Mouse (Mus musculus) limb, embryonic 14.5 days (tissue): Measurements from ENCODE around the gene Ttc4. TPM values are rescaled to one million over a fixed set of nuclear protein-coding genes. Genes with fewer than 3 reads are reported as not detected.

ENCODE experiments used
- ATAC-seq: fragments of 200-750 bp; cut with Nextera tagmentation; 2 replicates; pipeline ENCODE4 v1.8.0; 2017; ENCODE audit warnings: low read depth, moderate number of reproducible peaks, moderate TSS enrichment; ENCODE audit not compliant: low FRiP score
- DNase-seq: peaks from one replicate; pipeline ENCODE4 v3.0.0-alpha.2; 2015; ENCODE audit warnings: low spot score
- H3K27ac ChIP-seq: fragments of 300-500 bp; sonication (generic); replicated peaks from 2 replicates; pipeline ENCODE4 v1.5.1; 2014; ENCODE audit warnings: low read depth, mild to moderate bottlenecking, low read length, moderate library complexity, mixed read lengths
- H3K27me3 ChIP-seq: fragments of 300-500 bp; sonication (generic); 2 replicates; pipeline ENCODE4 v1.6.1; 2014; ENCODE audit warnings: low read length, mixed read lengths; ENCODE audit not compliant: control insufficient read depth, insufficient read depth
- H3K36me3 ChIP-seq: fragments of 300-500 bp; sonication (generic); 2 replicates; pipeline ENCODE4 v1.6.1; 2014; ENCODE audit warnings: mild to moderate bottlenecking, low read length, moderate library complexity, mixed read lengths; ENCODE audit not compliant: control insufficient read depth, insufficient read depth
- H3K4me1 ChIP-seq: fragments of 300-500 bp; sonication (generic); 2 replicates; pipeline ENCODE4 v1.6.1; 2014; ENCODE audit warnings: antibody characterized with exemption, low read length, mixed read lengths; ENCODE audit not compliant: control insufficient read depth, insufficient read depth
- H3K4me2 ChIP-seq: fragments of 300-500 bp; sonication (generic); replicated peaks from 2 replicates; pipeline ENCODE4 v1.6.1; 2014; ENCODE audit warnings: low read depth, mild to moderate bottlenecking, low read length, moderate library complexity; ENCODE audit not compliant: severe bottlenecking
- H3K4me3 ChIP-seq: fragments of 300-500 bp; sonication (generic); replicated peaks from 2 replicates; pipeline ENCODE4 v1.5.1; 2014; ENCODE audit warnings: low read length
- H3K9ac ChIP-seq: fragments of 300-500 bp; sonication (generic); 2 replicates; pipeline ENCODE4 v1.6.1; 2014; ENCODE audit warnings: mild to moderate bottlenecking, low read depth, low read length, moderate library complexity; ENCODE audit not compliant: severe bottlenecking
- H3K9me3 ChIP-seq: fragments of 300-500 bp; sonication (generic); 2 replicates; pipeline ENCODE4 v1.6.1; 2016; ENCODE audit warnings: low read length; ENCODE audit not compliant: control insufficient read depth
- POLR2A ChIP-seq: fragments of 200-500 bp; IDR thresholded peaks from 2 replicates; pipeline ENCODE4 v1.8.0; 2012; ENCODE audit warnings: inconsistent platforms, mild to moderate bottlenecking, moderate library complexity, borderline replicate concordance; ENCODE audit not compliant: insufficient read depth, insufficient read length; ENCODE audit errors: extremely low read depth
- WGBS: fragments of 180-500 bp; shearing (Covaris S2); extraction: QIAGEN DNeasy Blood & Tissue Kit; methylation state at CpG from one replicate; pipeline ENCODE4 v1.1.7; 2014; 5-methylcytosine and 5-hydroxymethylcytosine counted together
- polyA plus RNA-seq, 2 experiments: library from polyadenylated mRNA; depleted of rRNA in 1 of 2; stranded (reverse) in 1 of 2; unstranded in 1 of 2; fragments of >200 nt; fragmentation: Nextera tagmentation in 1 of 2; extraction: Ambion mirVana in 1 of 2; gene quantifications; 2 replicates each; pipeline versions ENCODE4 v1.2.1 to v1.2.3; 2012 to 2014

The Ttc4 gene
- polyA plus RNA-seq, 2 experiments = 75.0 to 147 TPM

DNA sequence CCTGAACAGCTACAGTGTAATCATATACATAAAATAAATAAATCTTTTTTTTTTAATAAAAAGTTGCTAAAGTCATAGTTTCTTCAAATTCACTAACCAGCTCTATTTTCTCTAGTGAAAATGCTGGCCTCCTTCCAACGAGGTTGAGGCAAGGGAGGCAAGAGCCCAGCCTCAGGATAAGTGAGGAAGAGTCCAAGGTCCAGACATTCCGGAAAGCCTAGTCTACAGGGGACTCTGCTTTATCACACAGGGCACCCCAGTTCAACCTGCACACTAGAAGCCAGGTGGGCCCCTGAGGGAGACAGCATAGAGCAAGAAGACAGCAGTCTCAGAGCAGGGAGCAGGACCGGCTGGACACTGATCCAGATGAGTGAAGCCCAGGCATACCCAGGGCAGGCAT is 57.3 kb downstream of the Ttc4 start:
- Histone ChIP-seq H3K4me3 (no peak overlapping the region), H3K4me1 (peaks cover 4% of the 10 kb centered on the region; the same call in 1 of the 2 replicates), H3K9ac (no peak overlapping the region), H3K36me3 (no peaks in the 10 kb centered on the region), H3K27ac (no peak overlapping the region), H3K4me2 (no peak overlapping the region), H3K27me3 (peaks cover 27% of the 10 kb centered on the region), H3K9me3 (no peaks in the 10 kb centered on the region)
- 70% methylated on average over 3 of the region's 3 CpGs for WGBS
- no peak for TF ChIP-seq POLR2A
- no peak for ATAC-seq
- DNase-seq = no peak

DNA sequence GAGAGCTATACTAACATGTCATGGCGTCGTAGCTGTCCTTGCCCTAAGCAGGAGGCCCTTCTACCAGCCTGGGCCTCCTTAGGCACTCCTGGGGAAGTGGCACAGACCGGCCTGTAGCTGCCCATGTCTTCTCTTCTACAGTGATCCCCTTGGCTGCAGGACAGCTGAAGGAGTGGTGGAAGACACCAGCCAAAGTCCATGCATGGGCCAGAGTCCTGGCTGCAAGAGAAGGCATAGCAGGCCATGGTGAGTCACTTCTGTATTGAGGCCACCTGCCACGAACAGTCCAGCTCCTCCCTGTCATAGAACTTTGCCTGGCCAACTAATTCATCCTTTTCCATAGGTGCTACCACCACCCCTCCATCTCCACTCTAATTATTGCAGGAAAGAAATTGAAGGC is 59.8 kb downstream of the Ttc4 start:
- Histone ChIP-seq H3K4me1 (peaks cover 4% of the 10 kb centered on the region; the same call in 1 of the 2 replicates), H3K4me2 (no peak overlapping the region), H3K9me3 (no peaks in the 10 kb centered on the region), H3K36me3 (no peaks in the 10 kb centered on the region), H3K27me3 (peaks cover 26% of the 10 kb centered on the region), H3K27ac (no peak overlapping the region), H3K4me3 (no peak overlapping the region), H3K9ac (no peak overlapping the region)
- no peak for DNase-seq
- TF ChIP-seq POLR2A = no peak
- no peak for ATAC-seq
- WGBS = 90% methylated on average over 4 of the region's 4 CpGs

GRCm38 (mm10) chr4:106617056-106617455 is 61.7 kb downstream of the Ttc4 start, which contains the start of gene Lexm:
TSS of gene Lexm (minus strand) at chr4:106617241.
- no peak for TF ChIP-seq POLR2A
- peaks cover 7% of the 10 kb centered on the region for H3K27me3 ChIP-seq
- no peaks in the 10 kb centered on the region for H3K9me3 ChIP-seq
- H3K27ac ChIP-seq = no peak within 1 kb of the TSS
- DNase-seq (peak; percentile 20), ATAC-seq (no peak)
- peak within 1 kb of the TSS; percentile 31; the same call in 1 of the 2 replicates for H3K4me2 ChIP-seq
- peaks cover 4% of the 10 kb centered on the region; the same call in 1 of the 2 replicates for H3K4me1 ChIP-seq
- H3K36me3 ChIP-seq = no peaks in the 10 kb centered on the region
- H3K4me3 ChIP-seq = no peak within 1 kb of the TSS
- 0% methylated on average over 13 of the region's 19 CpGs for WGBS
- H3K9ac ChIP-seq = no peak within 1 kb of the TSS

GRCm38 (mm10) chr4:106615637-106616036 is 63.1 kb downstream of the Ttc4 start:
- Histone ChIP-seq H3K27ac (no peak overlapping the region), H3K9ac (no peak overlapping the region), H3K36me3 (no peaks in the 10 kb centered on the region), H3K27me3 (no peaks in the 10 kb centered on the region), H3K4me3 (no peak overlapping the region), H3K9me3 (no peaks in the 10 kb centered on the region), H3K4me2 (no peak overlapping the region), H3K4me1 (peaks cover 4% of the 10 kb centered on the region; the same call in 1 of the 2 replicates)
- DNase-seq = no peak
- ATAC-seq = no peak
- WGBS = 75% methylated on average over 12 of the region's 12 CpGs
- no peak for TF ChIP-seq POLR2A

- H3K4me3 ChIP-seq = no peak overlapping the region
- H3K9me3 ChIP-seq = no peaks in the 10 kb centered on the region
- no peak overlapping the region for H3K27ac ChIP-seq
- peaks cover 4% of the 10 kb centered on the region; the same call in 1 of the 2 replicates for H3K4me1 ChIP-seq
- no peaks in the 10 kb centered on the region for H3K36me3 ChIP-seq
- 75% methylated on average over 9 of the region's 9 CpGs for WGBS
- H3K4me2 ChIP-seq = no peak overlapping the region
- ATAC-seq (no peak), DNase-seq (no peak)
- no peak for TF ChIP-seq POLR2A
- no peak overlapping the region for H3K9ac ChIP-seq
- H3K27me3 ChIP-seq = no peaks in the 10 kb centered on the region
Observed at GRCm38 (mm10) chr4:106614881-106615280, 63.9 kb downstream of the Ttc4 start.
